Mouse (Mus musculus): Measurements from ENCODE around the gene Ralgds. TPM values are rescaled to one million over a fixed set of nuclear protein-coding genes. Genes with fewer than 3 reads are reported as not detected.

Ralgds gene
- polyA plus RNA-seq, 1 experiment from 2014 or later: 24.4 TPM

DNA sequence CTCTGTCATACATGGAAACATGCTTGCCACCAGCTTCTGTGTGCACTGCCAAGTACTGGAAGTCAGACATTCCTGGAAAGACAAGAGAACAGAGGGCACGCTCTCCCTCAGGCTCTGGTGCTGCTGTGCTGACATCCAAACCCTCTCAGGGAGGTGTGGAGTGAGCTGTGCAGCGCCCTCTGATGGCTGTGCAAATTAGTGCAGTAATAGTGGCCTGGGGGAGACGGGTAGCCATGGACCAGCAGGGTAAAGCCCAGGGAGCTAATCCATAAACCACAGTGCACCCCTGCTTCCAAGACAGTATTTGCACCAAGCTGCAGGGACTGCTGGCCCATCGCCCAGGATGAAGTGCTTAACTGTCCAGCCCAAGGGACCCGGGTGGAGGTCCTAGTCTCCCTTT, 65.1 kb downstream of the Ralgds start:
- Histone ChIP-seq H3K27me3 (replicated peaks; ENCODE audit: insufficient read depth, low read length) (no peaks in the 10 kb centered on the region), H3K9ac (replicated peaks; ENCODE audit: low read depth) (no peak overlapping the region), H3K27ac (ENCODE audit: low read length) (no peak overlapping the region), H3K4me3 (ENCODE audit: low read depth, low read length) (no peak overlapping the region), H3K9me3 (ENCODE audit: low read length) (no peaks in the 10 kb centered on the region), H3K4me2 (replicated peaks; ENCODE audit: low read depth, low read length) (no peak overlapping the region), H3K4me1 (ENCODE audit: insufficient read depth, low read depth, low read length) (no peaks in the 10 kb centered on the region), H3K36me3 (ENCODE audit: insufficient read depth, low read length) (peaks cover 15% of the 10 kb centered on the region; the same call in 1 of the 2 replicates)
- 55% methylated on average over 5 of the region's 5 CpGs for WGBS
- no peak for ATAC-seq
- no peak for DNase-seq (ENCODE audit: low spot score)
- no peak for TF ChIP-seq EP300 (IDR thresholded peaks at IDR 0.05)
- peak; percentile 57 for TF ChIP-seq CTCF (IDR thresholded peaks at IDR 0.05)

DNA sequence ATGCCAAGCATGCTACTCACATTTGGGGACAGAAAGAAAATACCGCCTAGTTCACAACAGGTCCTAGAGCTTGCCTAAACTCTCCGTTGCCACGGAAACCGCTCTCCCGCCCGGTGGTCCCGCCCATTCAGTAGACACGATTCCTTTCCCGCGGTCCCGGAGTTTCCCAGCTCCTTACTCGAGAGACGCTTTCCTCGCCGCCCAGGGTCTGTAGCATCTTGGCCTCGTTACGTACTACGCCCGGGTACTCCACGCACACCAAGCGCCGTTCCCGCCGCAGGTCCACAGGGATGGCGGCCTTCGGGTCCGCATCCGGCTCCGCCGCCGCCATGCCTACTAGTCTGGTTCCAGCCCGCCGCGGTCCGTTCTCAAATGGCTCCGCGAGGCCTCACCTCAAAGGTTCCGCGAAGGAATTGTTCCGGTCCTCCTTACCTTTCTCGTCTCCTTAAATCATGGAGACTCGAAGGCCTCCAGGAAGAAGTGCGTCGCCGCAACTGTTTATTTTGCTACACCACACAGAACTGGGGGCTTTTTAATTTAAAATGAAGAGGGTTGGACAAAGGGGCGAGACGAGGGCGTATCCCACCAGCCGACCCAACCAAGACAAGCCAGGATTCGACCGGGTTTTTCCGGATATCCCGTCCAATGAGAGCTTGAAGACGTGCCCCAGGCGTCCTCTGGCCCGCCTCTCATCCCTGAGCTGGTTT, 69.9 kb downstream of the Ralgds start:
- Histone ChIP-seq H3K27me3 (replicated peaks; ENCODE audit: insufficient read depth, low read length) (no peaks in the 10 kb centered on the region), H3K4me3 (ENCODE audit: low read depth, low read length) (peak overlapping the region; percentile 82), H3K4me1 (ENCODE audit: insufficient read depth, low read depth, low read length) (no peaks in the 10 kb centered on the region; the same call in 1 of the 2 replicates), H3K27ac (ENCODE audit: low read length) (peak overlapping the region; percentile 90), H3K4me2 (replicated peaks; ENCODE audit: low read depth, low read length) (peak overlapping the region; percentile 62), H3K36me3 (ENCODE audit: insufficient read depth, low read length) (no peaks in the 10 kb centered on the region), H3K9me3 (ENCODE audit: low read length) (no peaks in the 10 kb centered on the region), H3K9ac (replicated peaks; ENCODE audit: low read depth) (peak overlapping the region; percentile 72)
- ATAC-seq (peak; percentile 95), DNase-seq (ENCODE audit: low spot score) (peak; percentile 94)
- WGBS: under 1% methylated on average over 56 of the region's 56 CpGs
- TF ChIP-seq EP300 (IDR thresholded peaks at IDR 0.05) (no peak), CTCF (IDR thresholded peaks at IDR 0.05) (no peak)

DNA sequence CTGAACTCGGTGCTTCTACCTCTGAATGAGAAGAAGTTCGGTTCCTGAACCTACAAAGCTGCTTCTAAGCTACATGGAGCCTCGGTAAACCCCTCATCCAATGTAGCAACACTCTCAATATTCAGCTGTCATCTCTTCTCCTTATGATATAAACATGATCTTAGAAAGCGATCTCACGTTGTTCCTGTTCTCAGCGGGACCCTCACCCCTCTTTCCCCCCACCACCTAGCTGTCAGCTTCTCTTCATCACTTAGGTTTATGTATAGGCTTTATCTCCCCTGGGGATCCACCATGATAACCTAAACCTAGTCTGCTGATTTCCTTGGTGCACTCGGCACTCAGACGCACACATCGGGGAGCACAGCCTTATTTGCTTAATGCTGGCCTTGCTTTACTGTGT, 70.7 kb downstream of the Ralgds start, which contains the start of gene Gtf3c5:
TSS of gene Gtf3c5 (minus strand) at position 101 of the 400 bp plus-strand sequence.
- no peaks in the 10 kb centered on the region for H3K9me3 ChIP-seq (ENCODE audit: low read length)
- H3K27me3 ChIP-seq (replicated peaks; ENCODE audit: insufficient read depth, low read length): no peaks in the 10 kb centered on the region
- no peak for TF ChIP-seq EP300 (IDR thresholded peaks at IDR 0.05)
- TF ChIP-seq CTCF (IDR thresholded peaks at IDR 0.05): no peak
- WGBS: 71% methylated on average over 9 of the region's 9 CpGs
- peak within 1 kb of the TSS; percentile 82 for H3K4me3 ChIP-seq (ENCODE audit: low read depth, low read length)
- peak within 1 kb of the TSS; percentile 62 for H3K4me2 ChIP-seq (replicated peaks; ENCODE audit: low read depth, low read length)
- H3K9ac ChIP-seq (replicated peaks; ENCODE audit: low read depth): peak within 1 kb of the TSS; percentile 72
- ATAC-seq (no peak), DNase-seq (ENCODE audit: low spot score) (no peak)
- H3K36me3 ChIP-seq (ENCODE audit: insufficient read depth, low read length): no peaks in the 10 kb centered on the region
- peak within 1 kb of the TSS; percentile 90 for H3K27ac ChIP-seq (ENCODE audit: low read length)
- H3K4me1 ChIP-seq (ENCODE audit: insufficient read depth, low read depth, low read length): no peaks in the 10 kb centered on the region; the same call in 1 of the 2 replicates

DNA sequence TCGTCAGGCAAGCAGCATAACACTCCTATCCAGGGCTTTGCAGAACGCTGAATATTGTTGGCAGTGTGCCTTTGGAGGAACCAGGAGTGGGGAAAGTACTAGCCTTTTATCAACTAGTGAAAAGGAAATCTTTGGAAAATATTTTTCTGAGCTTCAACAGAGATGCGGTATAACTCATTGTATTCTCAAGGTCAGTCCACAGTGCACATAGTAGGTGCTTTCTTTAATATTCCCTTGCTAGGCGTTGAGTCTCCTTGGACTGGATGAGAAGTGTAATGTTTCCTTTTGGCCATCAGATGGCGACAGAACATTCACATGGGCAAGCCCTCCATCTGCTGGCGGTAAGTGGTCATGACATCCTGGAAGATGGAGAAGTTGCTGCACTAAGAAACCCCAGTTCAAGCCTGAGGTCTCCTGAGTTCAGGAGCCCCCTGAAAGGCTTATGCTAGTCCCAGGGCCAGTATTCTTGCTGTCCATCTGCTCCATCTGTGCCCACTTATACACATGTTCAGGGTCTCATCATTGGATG, 72.2 kb downstream of the Ralgds start:
- H3K27ac ChIP-seq (ENCODE audit: low read length): no peak overlapping the region
- H3K36me3 ChIP-seq (ENCODE audit: insufficient read depth, low read length): no peaks in the 10 kb centered on the region
- H3K4me3 ChIP-seq (ENCODE audit: low read depth, low read length): no peak overlapping the region
- TF ChIP-seq CTCF (IDR thresholded peaks at IDR 0.05): peak; percentile 100
- no peak for TF ChIP-seq EP300 (IDR thresholded peaks at IDR 0.05)
- WGBS: 15% methylated on average over 6 of the region's 6 CpGs
- no peaks in the 10 kb centered on the region for H3K27me3 ChIP-seq (replicated peaks; ENCODE audit: insufficient read depth, low read length)
- H3K9me3 ChIP-seq (ENCODE audit: low read length): no peaks in the 10 kb centered on the region
- DNase-seq (ENCODE audit: low spot score) (peak; percentile 91), ATAC-seq (0 out of 2 replicates have a peak, but pooled peaks have one; percentile 1)
- H3K4me2 ChIP-seq (replicated peaks; ENCODE audit: low read depth, low read length): no peak overlapping the region
- H3K9ac ChIP-seq (replicated peaks; ENCODE audit: low read depth): no peak overlapping the region
- H3K4me1 ChIP-seq (ENCODE audit: insufficient read depth, low read depth, low read length): no peaks in the 10 kb centered on the region; the same call in 1 of the 2 replicates

DNA sequence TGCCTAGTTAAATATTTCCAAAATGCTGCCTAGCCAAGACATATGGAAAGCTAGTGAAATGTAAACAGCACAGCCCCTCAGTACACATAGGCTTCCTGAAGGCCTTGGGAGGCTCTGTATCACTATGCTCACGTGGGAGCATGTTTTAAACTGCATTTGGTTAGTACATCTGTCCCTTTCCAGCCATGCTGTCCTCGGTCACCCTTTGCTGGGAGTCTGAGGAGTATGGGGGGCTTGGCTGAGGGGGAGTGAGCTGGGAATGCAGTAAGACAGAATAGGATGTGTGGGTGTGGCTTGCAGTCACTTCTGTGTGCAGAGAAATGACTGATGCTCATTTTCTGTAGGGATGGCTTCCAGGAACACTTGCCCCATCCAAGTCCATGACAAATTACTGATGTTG, 72.8 kb downstream of the Ralgds start:
- Histone ChIP-seq H3K27ac (ENCODE audit: low read length) (no peak overlapping the region), H3K4me2 (replicated peaks; ENCODE audit: low read depth, low read length) (no peak overlapping the region), H3K4me1 (ENCODE audit: insufficient read depth, low read depth, low read length) (no peaks in the 10 kb centered on the region; the same call in 1 of the 2 replicates), H3K27me3 (replicated peaks; ENCODE audit: insufficient read depth, low read length) (no peaks in the 10 kb centered on the region), H3K4me3 (ENCODE audit: low read depth, low read length) (no peak overlapping the region), H3K9ac (replicated peaks; ENCODE audit: low read depth) (no peak overlapping the region), H3K9me3 (ENCODE audit: low read length) (no peaks in the 10 kb centered on the region), H3K36me3 (ENCODE audit: insufficient read depth, low read length) (no peaks in the 10 kb centered on the region)
- ATAC-seq: no peak
- WGBS: 32% methylated on average over 2 of the region's 2 CpGs
- TF ChIP-seq CTCF (IDR thresholded peaks at IDR 0.05) (no peak), EP300 (IDR thresholded peaks at IDR 0.05) (no peak)
- DNase-seq (ENCODE audit: low spot score): no peak

DNA sequence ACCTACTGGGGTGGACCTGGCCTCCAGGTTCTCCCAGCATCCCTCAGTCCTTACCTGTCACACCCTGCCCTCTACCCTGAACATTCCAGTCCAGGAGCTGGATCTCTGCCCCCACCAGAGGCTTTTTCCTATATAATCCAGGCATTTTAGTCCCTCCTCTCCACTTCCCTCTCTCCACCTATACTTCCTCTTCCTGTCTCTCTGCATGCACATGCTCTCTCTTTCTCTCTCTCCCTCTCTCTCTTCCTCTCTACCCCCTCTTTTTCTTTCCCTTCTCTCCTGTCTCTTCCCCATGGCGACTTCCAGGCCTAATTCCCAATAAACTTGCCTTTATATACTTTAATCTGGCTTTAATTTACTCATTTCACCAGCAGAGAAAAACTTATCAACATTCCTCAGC, 75.6 kb downstream of the Ralgds start:
- TF ChIP-seq EP300 (IDR thresholded peaks at IDR 0.05): no peak
- no peak for TF ChIP-seq CTCF (IDR thresholded peaks at IDR 0.05)
- Histone ChIP-seq H3K9me3 (ENCODE audit: low read length) (no peaks in the 10 kb centered on the region), H3K4me1 (ENCODE audit: insufficient read depth, low read depth, low read length) (no peaks in the 10 kb centered on the region), H3K36me3 (ENCODE audit: insufficient read depth, low read length) (no peaks in the 10 kb centered on the region), H3K27me3 (replicated peaks; ENCODE audit: insufficient read depth, low read length) (no peaks in the 10 kb centered on the region), H3K4me3 (ENCODE audit: low read depth, low read length) (no peak overlapping the region), H3K4me2 (replicated peaks; ENCODE audit: low read depth, low read length) (no peak overlapping the region), H3K9ac (replicated peaks; ENCODE audit: low read depth) (no peak overlapping the region), H3K27ac (ENCODE audit: low read length) (no peak overlapping the region)
- DNase-seq (ENCODE audit: low spot score) (no peak), ATAC-seq (no peak)
- WGBS: 17% methylated on average over 1 of the region's 1 CpGs
